37 mouse cellular contexts compared by ENCODE assay signal in genomic region chr8:95609406-95609805, GRCm38 (mm10). TPM values are rescaled to one million over a fixed set of nuclear protein-coding genes. Genes with fewer than 3 reads are reported as not detected.
"Had no signal": no experiment of that assay in that cellular context is flagged by ENCODE, and none has a peak within 500 bp of the region (broad histone marks: within the 10 kb centered on the region; RNA-seq: fewer than 3 reads in every experiment).

No protein-coding gene starts in this region.

- H3K4me3 ChIP-seq: left cerebral cortex, adult 2 months; limb, embryonic 10.5 days; limb, embryonic 12.5 days; limb, embryonic 13.5 days; limb, embryonic 15.5 days; liver, embryonic 13.5 days; liver, embryonic 15.5 days; lung, embryonic 15.5 days; megakaryocyte, embryonic 14.5 days; midbrain, embryonic 10.5 days; midbrain, embryonic 12.5 days; midbrain, embryonic 13.5 days; midbrain, embryonic 15.5 days; myocyte had no signal

- H3K27me3 ChIP-seq: midbrain, embryonic 13.5 days; midbrain, embryonic 15.5 days had no signal

- DNase-seq: left cerebral cortex, postnatal 4 days; liver; liver, embryonic 13.5 days; liver, postnatal 0 days; lung, adult 18-20 months; lung, embryonic 14.5 days; lung, postnatal 10 days; lung, postnatal 14 days; lung, postnatal 36 days; lung, postnatal 4 days; midbrain, embryonic 14.5 days had no signal

- H3K27ac ChIP-seq: left cerebral cortex, adult 2 months; limb, embryonic 10.5 days; limb, embryonic 12.5 days; limb, embryonic 13.5 days; limb, embryonic 15.5 days; liver, embryonic 13.5 days; liver, embryonic 14.5 days; liver, embryonic 15.5 days; lung, embryonic 15.5 days; macrophage; midbrain, embryonic 10.5 days; midbrain, embryonic 12.5 days; midbrain, embryonic 13.5 days; midbrain, embryonic 15.5 days had no signal

- ATAC-seq: liver, postnatal 0 days; lung, postnatal 0 days; midbrain, embryonic 13.5 days; midbrain, embryonic 15.5 days; midbrain, embryonic 16.5 days had no signal

- H3K9me3 ChIP-seq: limb, embryonic 10.5 days; limb, embryonic 12.5 days; limb, embryonic 13.5 days; limb, embryonic 15.5 days; liver, embryonic 13.5 days; liver, embryonic 15.5 days; lung, embryonic 15.5 days; megakaryocyte, embryonic 14.5 days; midbrain, embryonic 10.5 days; midbrain, embryonic 12.5 days; midbrain, embryonic 13.5 days; midbrain, embryonic 15.5 days had no signal

- H3K4me1 ChIP-seq: limb, embryonic 10.5 days; limb, embryonic 12.5 days; limb, embryonic 13.5 days; lung, embryonic 15.5 days; midbrain, embryonic 15.5 days had no signal

- H3K36me3 ChIP-seq: limb, embryonic 10.5 days; limb, embryonic 12.5 days; limb, embryonic 13.5 days; limb, embryonic 15.5 days; liver, embryonic 13.5 days; liver, embryonic 15.5 days; lung, embryonic 15.5 days; midbrain, embryonic 10.5 days; midbrain, embryonic 12.5 days; midbrain, embryonic 13.5 days; midbrain, embryonic 15.5 days had no signal

- H3K4me2 ChIP-seq: limb, embryonic 12.5 days; limb, embryonic 13.5 days; limb, embryonic 15.5 days; liver, embryonic 11.5 days; liver, embryonic 13.5 days; liver, embryonic 15.5 days; lung, embryonic 14.5 days; lung, embryonic 15.5 days; midbrain, embryonic 11.5 days; midbrain, embryonic 12.5 days; midbrain, embryonic 13.5 days; midbrain, embryonic 15.5 days had no signal

- H3K9ac ChIP-seq: limb, embryonic 12.5 days; limb, embryonic 13.5 days; limb, embryonic 15.5 days; liver, embryonic 13.5 days; liver, embryonic 14.5 days; liver, embryonic 15.5 days; liver, postnatal 0 days; lung, embryonic 14.5 days; lung, embryonic 15.5 days; midbrain, embryonic 12.5 days; midbrain, embryonic 13.5 days; midbrain, embryonic 15.5 days had no signal

RNA-seq across cellular contexts. Expression of gene Prss54, which starts 33.3 kb away (rescaled TPM):
- polyA plus RNA-seq: limb, embryonic 10.5 days; limb, embryonic 11.5 days; limb, embryonic 12.5 days; limb, embryonic 13.5 days; limb, embryonic 14.5 days; limb, embryonic 15.5 days; liver, adult 2 months; liver, embryonic 11.5 days; liver, embryonic 13.5 days; liver, embryonic 14.5 days; liver, embryonic 15.5 days; liver, embryonic 16.5 days; liver, postnatal 0 days; lung, embryonic 14.5 days; lung, embryonic 15.5 days; lung, embryonic 16.5 days; lung, postnatal 0 days; macrophage; midbrain, embryonic 10.5 days; midbrain, embryonic 11.5 days; midbrain, embryonic 12.5 days; midbrain, embryonic 13.5 days; midbrain, embryonic 14.5 days; midbrain, embryonic 15.5 days; midbrain, embryonic 16.5 days; midbrain, postnatal 0 days; myocyte; neural tube, embryonic 11.5 days had no signal
